Mouse (Mus musculus): ENCODE measurements around the gene Med16. TPM values are rescaled to one million over a fixed set of nuclear protein-coding genes. Genes with fewer than 3 reads are reported as not detected.

The Med16 gene
- polyA plus RNA-seq, 1 experiment from 2014 or later = 56.6 TPM

DNA sequence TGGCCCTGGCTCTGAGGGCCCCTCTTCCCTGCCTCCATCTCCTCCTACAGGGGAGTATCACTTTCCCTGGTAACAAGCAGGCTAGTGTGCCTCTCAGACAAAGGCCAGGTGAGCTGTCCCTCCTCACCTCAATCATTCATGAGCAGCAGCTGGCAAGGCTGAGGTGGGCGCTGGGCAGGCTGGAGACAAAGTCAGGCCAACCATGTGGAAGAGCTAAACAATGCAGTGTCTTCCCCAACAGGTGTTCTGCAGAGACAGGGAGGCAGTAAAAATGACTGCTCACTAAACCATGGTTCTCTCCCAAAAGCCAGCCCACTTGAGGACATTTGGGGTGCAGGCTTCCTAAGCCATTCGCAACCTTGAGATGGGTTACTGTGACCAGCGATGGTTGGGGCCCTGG lies 57.1 kb downstream of the Med16 start:
- Histone ChIP-seq H3K27ac (ENCODE audit: low read length) (peak overlapping the region; percentile 96), H3K4me3 (ENCODE audit: low read depth, low read length) (no peak overlapping the region), H3K36me3 (ENCODE audit: control insufficient read depth, insufficient read depth, low read length) (no peaks in the 10 kb centered on the region), H3K9me3 (replicated peaks; ENCODE audit: control insufficient read depth, low read length, poor library complexity, severe bottlenecking) (no peaks in the 10 kb centered on the region), H3K4me2 (ENCODE audit: low read length) (peak overlapping the region; percentile 91; the same call in 1 of the 2 replicates), H3K4me1 (ENCODE audit: control insufficient read depth, insufficient read depth, low read length) (peaks cover 34% of the 10 kb centered on the region), H3K27me3 (ENCODE audit: control insufficient read depth, insufficient read depth, low read depth, low read length) (no peaks in the 10 kb centered on the region), H3K9ac (ENCODE audit: low read depth, low read length) (peak overlapping the region; percentile 86)
- ATAC-seq = no peak
- 79% methylated on average over 3 of the region's 3 CpGs for WGBS

DNA sequence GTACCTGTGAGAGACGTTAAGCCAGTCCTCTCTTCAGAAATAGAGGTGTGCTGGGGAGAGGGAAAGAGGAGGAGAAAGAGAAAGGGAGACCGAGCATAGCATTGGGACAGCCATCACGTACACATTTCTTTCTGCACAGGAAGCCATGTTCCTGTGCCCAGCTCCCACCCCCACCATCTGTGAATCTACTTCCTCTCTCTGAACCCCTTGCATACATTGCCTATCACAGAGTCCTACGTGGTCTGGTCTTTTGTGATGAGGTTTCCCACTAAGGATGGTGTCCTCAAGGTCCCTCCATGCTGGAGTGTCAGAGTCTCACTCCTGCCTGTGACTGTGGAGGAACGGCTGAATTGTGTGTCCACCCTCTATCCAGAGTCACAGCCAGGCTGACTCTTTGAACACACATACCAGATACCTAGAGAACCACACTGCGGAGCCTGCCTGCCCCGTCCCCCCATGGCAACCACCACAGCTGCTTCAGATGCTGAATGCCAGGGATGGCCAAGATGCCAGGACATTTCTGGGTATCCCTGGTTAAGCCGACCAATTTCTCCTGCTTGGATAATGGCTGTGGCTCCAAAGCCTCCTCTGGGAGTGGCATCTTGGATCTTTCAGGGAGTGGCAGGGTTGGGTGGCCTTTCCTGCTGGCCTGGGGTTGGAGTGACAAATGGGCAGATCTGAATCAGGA lies 58.6 kb downstream of the Med16 start:
- Histone ChIP-seq H3K4me2 (ENCODE audit: low read length) (no peak overlapping the region), H3K27me3 (ENCODE audit: control insufficient read depth, insufficient read depth, low read depth, low read length) (no peaks in the 10 kb centered on the region), H3K36me3 (ENCODE audit: control insufficient read depth, insufficient read depth, low read length) (no peaks in the 10 kb centered on the region), H3K9ac (ENCODE audit: low read depth, low read length) (no peak overlapping the region), H3K9me3 (replicated peaks; ENCODE audit: control insufficient read depth, low read length, poor library complexity, severe bottlenecking) (no peaks in the 10 kb centered on the region), H3K27ac (ENCODE audit: low read length) (no peak overlapping the region), H3K4me3 (ENCODE audit: low read depth, low read length) (no peak overlapping the region), H3K4me1 (ENCODE audit: control insufficient read depth, insufficient read depth, low read length) (peaks cover 22% of the 10 kb centered on the region)
- ATAC-seq = no peak
- 83% methylated on average over 8 of the region's 8 CpGs for whole genome bisulfite sequencing

DNA sequence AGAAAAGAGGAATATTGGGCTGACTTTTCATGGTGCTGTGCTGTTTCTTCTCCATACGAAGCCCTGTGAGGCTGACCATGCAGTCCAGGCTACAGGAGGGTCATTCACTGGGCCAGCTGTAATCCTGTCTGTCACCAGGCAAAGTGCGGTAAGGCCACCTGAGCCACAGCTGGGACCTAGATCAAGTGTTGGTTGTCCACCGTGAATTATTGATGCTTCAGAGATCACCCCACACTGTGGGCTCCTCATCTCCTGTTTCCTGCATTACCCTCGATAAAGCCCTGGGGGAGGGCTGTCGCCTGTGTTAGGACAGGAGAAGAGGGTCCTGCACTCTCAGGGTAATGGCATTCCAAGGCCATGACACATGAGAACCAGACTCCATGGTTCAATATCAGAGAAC lies 62.2 kb downstream of the Med16 start:
- Histone ChIP-seq H3K9me3 (replicated peaks; ENCODE audit: control insufficient read depth, low read length, poor library complexity, severe bottlenecking) (no peaks in the 10 kb centered on the region), H3K27me3 (ENCODE audit: control insufficient read depth, insufficient read depth, low read depth, low read length) (no peaks in the 10 kb centered on the region), H3K4me2 (ENCODE audit: low read length) (no peak overlapping the region), H3K27ac (ENCODE audit: low read length) (no peak overlapping the region), H3K4me3 (ENCODE audit: low read depth, low read length) (no peak overlapping the region), H3K4me1 (ENCODE audit: control insufficient read depth, insufficient read depth, low read length) (peaks cover 4% of the 10 kb centered on the region; the same call in 1 of the 2 replicates), H3K36me3 (ENCODE audit: control insufficient read depth, insufficient read depth, low read length) (no peaks in the 10 kb centered on the region), H3K9ac (ENCODE audit: low read depth, low read length) (no peak overlapping the region)
- WGBS = 72% methylated on average over 5 of the region's 5 CpGs
- ATAC-seq = no peak

Small RNA genes within 50 kb of the gene (microRNA-seq; reads per million reads assigned to microRNA genes)
- gene Mir6910 = not detected

Other genes starting within 250 kb of the Med16 start
- 0.69 and 0.94 TPM in 2 replicates for gene Madcam1, start 244.4 kb downstream of the Med16 start, polyA plus RNA-seq (2015; fragmentation: Nextera tagmentation; extraction: Ambion mirVana)
- gene Tpgs1, start 239.6 kb downstream of the Med16 start, polyA plus RNA-seq (2015; fragmentation: Nextera tagmentation; extraction: Ambion mirVana) = 96.1 and 107 TPM in 2 replicates
- 73.1 and 81.9 TPM in 2 replicates for gene Cdc34, start 226.7 kb downstream of the Med16 start, polyA plus RNA-seq (2015; fragmentation: Nextera tagmentation; extraction: Ambion mirVana)
- gene Gzmm, start 219.9 kb downstream of the Med16 start, polyA plus RNA-seq (2015; fragmentation: Nextera tagmentation; extraction: Ambion mirVana) = 1.6 and 1.8 TPM in 2 replicates
- 844 and 915 TPM in 2 replicates for gene Bsg, start 204.4 kb downstream of the Med16 start, polyA plus RNA-seq (2015; fragmentation: Nextera tagmentation; extraction: Ambion mirVana)
- gene Hcn2, start 192.3 kb downstream of the Med16 start, polyA plus RNA-seq (2015; fragmentation: Nextera tagmentation; extraction: Ambion mirVana) = 0.87 and 0.89 TPM in 2 replicates
- gene Polrmt, start 162.3 kb downstream of the Med16 start, polyA plus RNA-seq (2015; fragmentation: Nextera tagmentation; extraction: Ambion mirVana) = 45.3 and 45.9 TPM in 2 replicates
- 1.8 TPM in 2 replicates for gene Fgf22, start 153.8 kb downstream of the Med16 start, polyA plus RNA-seq (2015; fragmentation: Nextera tagmentation; extraction: Ambion mirVana)
- 90.2 and 92.3 TPM in 2 replicates for gene Rnf126, start 142.0 kb downstream of the Med16 start, polyA plus RNA-seq (2015; fragmentation: Nextera tagmentation; extraction: Ambion mirVana)
- 2.2 and 3.5 TPM in 2 replicates for gene Fstl3, start 131.7 kb downstream of the Med16 start, polyA plus RNA-seq (2015; fragmentation: Nextera tagmentation; extraction: Ambion mirVana)
- 0.19 TPM in 2 replicates for gene Prss57, start 118.0 kb downstream of the Med16 start, polyA plus RNA-seq (2015; fragmentation: Nextera tagmentation; extraction: Ambion mirVana)
- gene Palm, start 115.4 kb downstream of the Med16 start, polyA plus RNA-seq (2015; fragmentation: Nextera tagmentation; extraction: Ambion mirVana) = 318 and 333 TPM in 2 replicates
- gene Misp, start 87.9 kb downstream of the Med16 start, polyA plus RNA-seq (2015; fragmentation: Nextera tagmentation; extraction: Ambion mirVana) = 0.34 and 0.73 TPM in 2 replicates
- 58.8 and 65.1 TPM in 2 replicates for gene Ptbp1, start 54.5 kb downstream of the Med16 start, polyA plus RNA-seq (2015; fragmentation: Nextera tagmentation; extraction: Ambion mirVana)
- 12.5 and 12.7 TPM in 2 replicates for gene Prtn3, start 34.4 kb downstream of the Med16 start, polyA plus RNA-seq (2015; fragmentation: Nextera tagmentation; extraction: Ambion mirVana)
- 471 and 472 TPM in 2 replicates for gene Plppr3, start 34.3 kb downstream of the Med16 start, polyA plus RNA-seq (2015; fragmentation: Nextera tagmentation; extraction: Ambion mirVana)
- not detected in 2 replicates for gene Elane, start 22.7 kb downstream of the Med16 start, polyA plus RNA-seq (2015; fragmentation: Nextera tagmentation; extraction: Ambion mirVana)
- gene Cfd, start 18.1 kb downstream of the Med16 start, polyA plus RNA-seq (2015; fragmentation: Nextera tagmentation; extraction: Ambion mirVana) = 0.20 TPM in 1 of 2 replicates, not detected in the other
- gene Gm26602, start 1.9 kb upstream of the Med16 start, polyA plus RNA-seq (2015; fragmentation: Nextera tagmentation; extraction: Ambion mirVana) = 2.6 and 13.4 TPM in 2 replicates
- gene Kiss1r, start 8.0 kb upstream of the Med16 start, polyA plus RNA-seq (2015; fragmentation: Nextera tagmentation; extraction: Ambion mirVana) = 3.5 and 3.8 TPM in 2 replicates
- 273 and 293 TPM in 2 replicates for gene R3hdm4, start 12.3 kb upstream of the Med16 start, polyA plus RNA-seq (2015; fragmentation: Nextera tagmentation; extraction: Ambion mirVana)
- 1.7 and 2.2 TPM in 2 replicates for gene Arid3a, start 18.1 kb upstream of the Med16 start, polyA plus RNA-seq (2015; fragmentation: Nextera tagmentation; extraction: Ambion mirVana)
- gene Wdr18, start 51.2 kb upstream of the Med16 start, polyA plus RNA-seq (2015; fragmentation: Nextera tagmentation; extraction: Ambion mirVana) = 79.5 and 89.4 TPM in 2 replicates
- gene Grin3b, start 61.8 kb upstream of the Med16 start, polyA plus RNA-seq (2015; fragmentation: Nextera tagmentation; extraction: Ambion mirVana) = 0.20 and 0.28 TPM in 2 replicates
- gene Tmem259, start 75.4 kb upstream of the Med16 start, polyA plus RNA-seq (2015; fragmentation: Nextera tagmentation; extraction: Ambion mirVana) = 15.3 and 16.2 TPM in 2 replicates
- 25.7 and 26.2 TPM in 2 replicates for gene Cnn2, start 79.7 kb upstream of the Med16 start, polyA plus RNA-seq (2015; fragmentation: Nextera tagmentation; extraction: Ambion mirVana)
- gene Abca7, start 87.6 kb upstream of the Med16 start, polyA plus RNA-seq (2015; fragmentation: Nextera tagmentation; extraction: Ambion mirVana) = 4.1 and 4.8 TPM in 2 replicates
- gene Arhgap45, start 107.7 kb upstream of the Med16 start, polyA plus RNA-seq (2015; fragmentation: Nextera tagmentation; extraction: Ambion mirVana) = 1.2 TPM in 2 replicates
- 124 and 131 TPM in 2 replicates for gene Polr2e, start 130.9 kb upstream of the Med16 start, polyA plus RNA-seq (2015; fragmentation: Nextera tagmentation; extraction: Ambion mirVana)
- gene Gpx4, start 138.2 kb upstream of the Med16 start, polyA plus RNA-seq (2015; fragmentation: Nextera tagmentation; extraction: Ambion mirVana) = 509 and 552 TPM in 2 replicates
- gene Sbno2, start 196.6 kb upstream of the Med16 start, polyA plus RNA-seq (2015; fragmentation: Nextera tagmentation; extraction: Ambion mirVana) = 11.6 and 12.5 TPM in 2 replicates
- 14.2 and 15.4 TPM in 2 replicates for gene Stk11, start 206.9 kb upstream of the Med16 start, polyA plus RNA-seq (2015; fragmentation: Nextera tagmentation; extraction: Ambion mirVana)
- 433 and 454 TPM in 2 replicates for gene Atp5d, start 229.7 kb upstream of the Med16 start, polyA plus RNA-seq (2015; fragmentation: Nextera tagmentation; extraction: Ambion mirVana)
- 70.3 and 81.6 TPM in 2 replicates for gene Cbarp, start 231.9 kb upstream of the Med16 start, polyA plus RNA-seq (2015; fragmentation: Nextera tagmentation; extraction: Ambion mirVana)
- gene Midn, start 239.3 kb upstream of the Med16 start, polyA plus RNA-seq (2015; fragmentation: Nextera tagmentation; extraction: Ambion mirVana) = 15.5 and 21.1 TPM in 2 replicates